Mouse (Mus musculus): ENCODE measurements at regions not wholly inside any gene's neighbourhood (a gene's known extent, or its start where the extent isn't known, plus 50 kb on each side); places are given as distances from the start of the nearest gene placed in this dataset.

GRCm38 (mm10) chr1:63920181-63920933, 151.3 kb upstream of the 4933402D24Rik start:
- no peak for DNase-seq (ENCODE audit: low read depth in 1 of 2, low spot score in 2 of 2)
- TF ChIP-seq CTCF (IDR thresholded peaks at IDR 0.05; ENCODE audit: extremely low read depth, insufficient read depth, insufficient read length, insufficient replicate concordance) (no peak), POLR2A (IDR thresholded peaks at IDR 0.05; ENCODE audit: low read depth, low read length) (no peak)
- no peaks in the 10 kb centered on the region for H3K27me3 ChIP-seq (ENCODE audit: control insufficient read depth, insufficient read depth, low read length)
- H3K27ac ChIP-seq (ENCODE audit: insufficient read depth, low read length) = no peak overlapping the region
- no peaks in the 10 kb centered on the region for H3K36me3 ChIP-seq (ENCODE audit: control insufficient read depth, insufficient read depth, low read length)
- 79% methylated on average over 8 of the region's 8 CpGs for WGBS
- no peak overlapping the region for H3K4me3 ChIP-seq (ENCODE audit: extremely low read depth, insufficient read depth, insufficient read length)
- no peaks in the 10 kb centered on the region for H3K4me1 ChIP-seq (ENCODE audit: control insufficient read depth, insufficient read depth, insufficient read length)

GRCm38 (mm10) chr1:63918200-63918599, 149.1 kb upstream of the 4933402D24Rik start:
- WGBS = 85% methylated on average over 7 of the region's 7 CpGs
- Histone ChIP-seq H3K4me3 (ENCODE audit: extremely low read depth, insufficient read depth, insufficient read length) (no peak overlapping the region), H3K4me1 (ENCODE audit: control insufficient read depth, insufficient read depth, insufficient read length) (no peaks in the 10 kb centered on the region), H3K36me3 (ENCODE audit: control insufficient read depth, insufficient read depth, low read length) (no peaks in the 10 kb centered on the region), H3K27ac (ENCODE audit: insufficient read depth, low read length) (no peak overlapping the region), H3K27me3 (ENCODE audit: control insufficient read depth, insufficient read depth, low read length) (no peaks in the 10 kb centered on the region)
- DNase-seq (ENCODE audit: low read depth in 1 of 2, low spot score in 2 of 2) = no peak
- TF ChIP-seq CTCF (IDR thresholded peaks at IDR 0.05; ENCODE audit: extremely low read depth, insufficient read depth, insufficient read length, insufficient replicate concordance) (no peak), POLR2A (IDR thresholded peaks at IDR 0.05; ENCODE audit: low read depth, low read length) (no peak)

DNA sequence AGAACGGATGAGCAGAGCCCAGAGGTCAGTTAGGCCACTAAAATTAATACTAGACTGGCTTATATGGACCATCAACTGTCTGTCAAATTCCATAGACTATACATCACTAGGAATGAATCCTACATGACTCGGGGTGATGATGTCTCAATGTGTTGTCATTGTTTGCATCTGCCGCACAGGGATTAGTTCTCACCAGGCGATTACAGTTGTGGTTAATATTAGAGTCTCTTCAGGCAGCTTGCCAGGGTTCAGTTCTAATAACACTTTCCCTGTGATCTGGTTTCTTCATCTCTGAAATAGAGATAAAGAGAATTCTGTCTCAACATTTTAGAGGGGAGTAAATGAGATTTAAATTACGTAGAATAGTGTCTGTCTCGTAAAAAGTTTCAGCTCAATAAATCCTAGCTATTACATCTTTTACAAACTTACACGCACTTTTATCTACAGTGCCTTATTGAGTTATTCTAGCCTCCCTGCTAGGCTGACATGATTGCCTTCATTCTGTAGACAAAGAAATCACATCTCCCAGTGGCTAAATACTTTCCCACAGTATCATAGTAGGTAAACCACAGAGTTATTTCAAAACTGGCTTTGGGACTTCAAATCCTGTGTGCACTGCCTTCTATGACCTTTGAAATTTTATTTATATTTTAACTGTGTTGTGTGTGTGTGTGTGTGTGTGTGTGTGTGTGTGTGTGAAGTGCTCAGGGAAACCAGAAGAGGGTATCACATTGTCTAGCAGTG, 148.0 kb upstream of the 4933402D24Rik start:
- no peak for DNase-seq (ENCODE audit: low read depth in 1 of 2, low spot score in 2 of 2)
- H3K27ac ChIP-seq (ENCODE audit: insufficient read depth, low read length) = no peak overlapping the region
- no peak for TF ChIP-seq POLR2A (IDR thresholded peaks at IDR 0.05; ENCODE audit: low read depth, low read length)
- no peak for TF ChIP-seq CTCF (IDR thresholded peaks at IDR 0.05; ENCODE audit: extremely low read depth, insufficient read depth, insufficient read length, insufficient replicate concordance)
- WGBS = 91% methylated on average over 7 of the region's 7 CpGs
- no peaks in the 10 kb centered on the region for H3K36me3 ChIP-seq (ENCODE audit: control insufficient read depth, insufficient read depth, low read length)
- no peaks in the 10 kb centered on the region for H3K27me3 ChIP-seq (ENCODE audit: control insufficient read depth, insufficient read depth, low read length)
- H3K4me3 ChIP-seq (ENCODE audit: extremely low read depth, insufficient read depth, insufficient read length) = no peak overlapping the region
- no peaks in the 10 kb centered on the region for H3K4me1 ChIP-seq (ENCODE audit: control insufficient read depth, insufficient read depth, insufficient read length)

DNA sequence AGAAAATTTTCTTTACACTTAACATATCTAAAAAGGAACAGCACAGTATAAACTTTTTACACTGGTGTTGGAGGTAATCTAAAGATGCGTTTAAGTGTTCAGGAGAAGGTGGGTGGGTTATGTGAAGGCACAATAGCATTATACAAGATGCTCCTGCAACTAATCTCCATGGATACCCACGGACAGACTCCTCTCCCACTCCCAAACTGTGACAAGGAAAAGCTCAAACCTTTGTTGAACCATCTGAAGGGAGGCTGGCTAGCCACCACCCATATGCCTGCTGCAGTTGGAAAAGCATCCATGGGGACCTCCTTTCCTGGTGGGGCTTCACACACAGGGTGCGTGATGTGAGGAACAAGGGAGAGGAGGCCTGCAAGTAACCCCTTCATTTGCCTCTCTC, 141.7 kb upstream of the 4933402D24Rik start:
- WGBS = 88% methylated on average over 3 of the region's 3 CpGs
- Histone ChIP-seq H3K27me3 (ENCODE audit: control insufficient read depth, insufficient read depth, low read length) (no peaks in the 10 kb centered on the region), H3K27ac (ENCODE audit: insufficient read depth, low read length) (no peak overlapping the region), H3K36me3 (ENCODE audit: control insufficient read depth, insufficient read depth, low read length) (no peaks in the 10 kb centered on the region), H3K4me1 (ENCODE audit: control insufficient read depth, insufficient read depth, insufficient read length) (no peaks in the 10 kb centered on the region), H3K4me3 (ENCODE audit: extremely low read depth, insufficient read depth, insufficient read length) (no peak overlapping the region)
- no peak for DNase-seq (ENCODE audit: low read depth in 1 of 2, low spot score in 2 of 2)
- TF ChIP-seq POLR2A (IDR thresholded peaks at IDR 0.05; ENCODE audit: low read depth, low read length) = no peak
- TF ChIP-seq CTCF (IDR thresholded peaks at IDR 0.05; ENCODE audit: extremely low read depth, insufficient read depth, insufficient read length, insufficient replicate concordance) = no peak

DNA sequence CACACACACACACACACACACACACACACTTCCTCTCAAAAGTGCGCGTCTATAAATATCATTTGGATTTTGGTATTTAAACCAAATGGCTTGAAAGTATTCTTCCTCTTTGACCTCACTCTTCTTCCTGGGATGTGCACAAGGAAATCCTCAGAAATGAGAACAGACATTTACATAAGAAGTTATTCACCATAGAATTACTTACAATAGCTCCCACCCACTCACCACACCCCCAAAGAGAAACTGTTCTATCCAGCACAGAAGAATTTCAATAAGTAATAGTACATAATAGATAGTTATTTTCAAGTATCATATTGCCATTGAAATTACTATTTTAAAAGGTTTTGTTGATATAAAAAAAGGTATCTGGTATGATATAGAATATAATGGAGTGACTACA, 140.1 kb upstream of the 4933402D24Rik start:
- H3K27ac ChIP-seq (ENCODE audit: insufficient read depth, low read length) = no peak overlapping the region
- TF ChIP-seq POLR2A (IDR thresholded peaks at IDR 0.05; ENCODE audit: low read depth, low read length) = no peak
- TF ChIP-seq CTCF (IDR thresholded peaks at IDR 0.05; ENCODE audit: extremely low read depth, insufficient read depth, insufficient read length, insufficient replicate concordance) = no peak
- H3K27me3 ChIP-seq (ENCODE audit: control insufficient read depth, insufficient read depth, low read length) = no peaks in the 10 kb centered on the region
- H3K4me1 ChIP-seq (ENCODE audit: control insufficient read depth, insufficient read depth, insufficient read length) = no peaks in the 10 kb centered on the region
- no peak for DNase-seq (ENCODE audit: low read depth in 1 of 2, low spot score in 2 of 2)
- WGBS = 58% methylated on average over 2 of the region's 2 CpGs
- no peak overlapping the region for H3K4me3 ChIP-seq (ENCODE audit: extremely low read depth, insufficient read depth, insufficient read length)
- H3K36me3 ChIP-seq (ENCODE audit: control insufficient read depth, insufficient read depth, low read length) = no peaks in the 10 kb centered on the region

DNA sequence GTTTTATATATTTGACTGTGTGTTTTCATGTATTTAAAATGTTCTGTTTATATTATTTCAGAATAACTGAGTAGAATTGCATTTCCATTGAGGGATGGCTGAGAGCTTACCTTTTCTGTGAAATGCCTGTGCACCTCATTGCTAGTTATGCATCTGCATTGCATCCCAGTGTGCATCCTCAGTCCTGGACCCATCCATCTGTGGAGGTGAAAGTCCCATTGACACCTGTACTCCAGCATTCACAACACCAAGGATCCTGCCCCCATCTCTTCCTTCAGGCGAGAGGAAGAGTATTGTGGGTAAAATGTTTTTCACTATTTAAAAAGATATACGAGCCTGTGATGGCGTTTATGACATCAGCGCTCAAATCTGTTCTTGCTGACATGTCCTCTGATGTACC, 134.6 kb upstream of the 4933402D24Rik start:
- WGBS = 85% methylated on average over 4 of the region's 4 CpGs
- DNase-seq (ENCODE audit: low read depth in 1 of 2, low spot score in 2 of 2) = no peak
- H3K4me1 ChIP-seq (ENCODE audit: control insufficient read depth, insufficient read depth, insufficient read length) = no peaks in the 10 kb centered on the region

GRCm38 (mm10) chr1:63903201-63903600, 134.1 kb upstream of the 4933402D24Rik start:
- no peaks in the 10 kb centered on the region for H3K36me3 ChIP-seq (ENCODE audit: control insufficient read depth, insufficient read depth, low read length)
- no peak overlapping the region for H3K27ac ChIP-seq (ENCODE audit: insufficient read depth, low read length)
- no peak overlapping the region for H3K4me3 ChIP-seq (ENCODE audit: extremely low read depth, insufficient read depth, insufficient read length)
- WGBS = 77% methylated on average over 3 of the region's 3 CpGs
- H3K27me3 ChIP-seq (ENCODE audit: control insufficient read depth, insufficient read depth, low read length) = no peaks in the 10 kb centered on the region
- H3K4me1 ChIP-seq (ENCODE audit: control insufficient read depth, insufficient read depth, insufficient read length) = no peaks in the 10 kb centered on the region
- TF ChIP-seq CTCF (IDR thresholded peaks at IDR 0.05; ENCODE audit: extremely low read depth, insufficient read depth, insufficient read length, insufficient replicate concordance) (no peak), POLR2A (IDR thresholded peaks at IDR 0.05; ENCODE audit: low read depth, low read length) (no peak)
- DNase-seq (ENCODE audit: low read depth in 1 of 2, low spot score in 2 of 2) = no peak

More for the DNA sequence above, 134.6 kb upstream of the 4933402D24Rik start:
- Histone ChIP-seq H3K27ac (ENCODE audit: insufficient read depth, low read length) (no peak overlapping the region), H3K4me3 (ENCODE audit: extremely low read depth, insufficient read depth, insufficient read length) (no peak overlapping the region), H3K27me3 (ENCODE audit: control insufficient read depth, insufficient read depth, low read length) (no peaks in the 10 kb centered on the region), H3K36me3 (ENCODE audit: control insufficient read depth, insufficient read depth, low read length) (no peaks in the 10 kb centered on the region)
- TF ChIP-seq CTCF (IDR thresholded peaks at IDR 0.05; ENCODE audit: extremely low read depth, insufficient read depth, insufficient read length, insufficient replicate concordance) (no peak), POLR2A (IDR thresholded peaks at IDR 0.05; ENCODE audit: low read depth, low read length) (no peak)

Data from spleen, adult 2 months (tissue).